Mouse (Mus musculus) thymus, postnatal 0 days (tissue): ENCODE measurements around the gene Olfr1346. TPM values are rescaled to one million over a fixed set of nuclear protein-coding genes. Genes with fewer than 3 reads are reported as not detected.
"Not testable (repeated sequence)": the region's sequence is repeated elsewhere in the genome, so short reads cannot be mapped to it uniquely, and the experiment has no call there.

Source experiments
- DNase-seq: peaks from one replicate; pipeline ENCODE4 v3.0.0-alpha.2; 2015; ENCODE audit warnings: low spot score
- polyA plus RNA-seq: library from polyadenylated mRNA; unstranded; fragments of >200 nt; fragmentation: Nextera tagmentation; extraction: Ambion mirVana; gene quantifications from 2 replicates; pipeline ENCODE4 v1.2.1, GENCODE M21; 2015

Olfr1346 gene
- not detected in 2 replicates for polyA plus RNA-seq

DNA sequence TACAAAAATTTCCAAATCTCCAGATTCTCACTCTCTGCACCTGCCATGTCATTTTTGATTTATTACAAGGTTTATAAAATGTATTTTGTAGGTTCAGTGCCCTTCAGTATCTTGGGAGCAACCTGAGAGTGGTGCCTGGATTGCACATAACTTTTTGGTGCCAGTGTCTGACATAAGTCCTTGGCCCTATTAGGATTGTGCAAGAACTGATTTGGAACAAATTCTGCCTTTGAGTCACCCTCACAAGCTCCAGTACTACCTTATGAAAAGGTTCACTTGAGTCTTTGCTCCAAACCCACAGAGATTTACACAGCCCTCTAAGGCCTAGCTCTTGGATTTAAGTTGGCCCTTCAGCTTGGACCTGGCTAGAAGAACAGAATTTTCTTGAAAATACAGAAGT, at the start of gene Olfr1346:
Olfr1346 (plus strand) TSS at position 151 of the 400 bp plus-strand sequence.
- DNase-seq, result no peak

DNA sequence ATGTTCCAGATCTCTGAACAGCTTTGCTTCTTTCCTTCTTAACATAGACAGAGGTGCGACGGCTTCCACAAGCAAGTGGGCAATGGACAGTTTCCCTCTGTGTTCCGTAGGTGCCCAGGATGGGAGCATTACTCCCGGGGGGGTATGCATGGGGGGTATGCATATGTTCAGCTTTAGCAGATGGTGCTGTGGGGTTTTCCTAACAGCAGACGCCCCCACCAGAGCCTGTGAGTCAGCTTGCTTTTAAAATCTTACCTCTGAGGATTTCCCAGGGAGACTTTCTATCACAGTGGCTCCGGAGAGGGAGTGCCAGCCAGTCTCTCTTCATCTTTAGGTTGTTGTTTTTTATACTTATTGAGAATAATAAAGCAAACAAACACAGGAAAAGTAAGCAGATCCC, 47.0 kb upstream of the Olfr1346 start:
- DNase-seq, result no peak

DNA sequence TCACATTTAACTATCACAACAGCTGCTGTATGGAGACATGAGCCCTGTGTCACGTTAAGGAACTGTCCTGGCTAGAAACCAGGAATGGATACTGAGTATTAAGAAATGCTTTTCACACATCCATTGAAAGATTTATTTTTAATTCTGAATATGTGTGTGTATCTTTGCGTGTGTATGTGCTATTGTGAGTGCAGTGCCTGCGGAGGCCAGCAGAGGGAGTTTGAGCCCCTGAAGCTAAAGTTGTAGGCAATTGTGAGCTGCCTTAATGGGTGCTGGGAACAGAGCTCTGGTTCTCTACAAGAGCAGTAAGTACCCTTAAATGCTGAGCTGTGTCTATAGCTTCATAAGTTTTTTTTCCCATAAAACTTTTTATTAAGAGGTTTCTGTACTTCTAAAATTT, 37.5 kb upstream of the Olfr1346 start:
- DNase-seq, result no peak

DNA sequence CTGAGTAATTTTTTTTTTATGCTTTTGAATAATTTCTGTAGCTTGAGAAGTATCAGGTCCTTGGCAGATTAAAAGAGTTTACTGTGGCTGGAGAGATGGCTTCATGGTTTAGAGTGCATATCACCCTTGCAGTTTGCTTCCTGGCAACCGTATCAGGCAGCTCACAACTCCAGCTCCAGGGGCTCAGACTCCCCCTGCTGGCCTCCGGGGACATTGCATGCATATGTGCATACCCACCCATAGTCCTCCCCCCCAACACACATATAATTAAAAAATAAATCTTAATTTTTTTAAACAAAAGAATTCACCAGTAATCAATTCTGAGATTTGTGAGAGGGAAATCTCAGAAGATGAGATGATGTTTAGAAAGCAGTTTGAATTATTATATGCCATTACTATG, 36.6 kb upstream of the Olfr1346 start:
- DNase-seq, result peak; percentile 39

DNA sequence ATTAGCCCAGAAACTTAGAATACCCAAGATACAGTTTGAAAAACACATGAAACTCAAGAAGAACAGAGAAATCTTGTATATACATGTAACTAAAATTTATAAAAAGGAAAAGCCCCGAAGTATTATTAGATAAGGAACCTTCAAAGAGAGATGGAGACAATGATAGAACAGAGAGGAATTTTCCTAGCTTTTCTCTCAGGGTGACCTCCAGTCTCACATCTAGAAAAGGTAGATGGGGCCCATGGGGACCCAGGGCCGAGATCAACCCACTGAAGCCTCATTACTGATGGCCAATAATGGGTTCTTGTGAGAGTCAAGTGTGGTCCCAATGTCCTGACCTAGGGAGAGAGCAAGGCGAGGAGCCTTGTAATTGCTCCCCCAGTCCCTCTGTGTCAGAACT, 28.5 kb upstream of the Olfr1346 start, which contains the start of gene Olfr1344:
Olfr1344 (plus strand) TSS at position 301 of the 400 bp plus-strand sequence.
- no peak for DNase-seq

DNA sequence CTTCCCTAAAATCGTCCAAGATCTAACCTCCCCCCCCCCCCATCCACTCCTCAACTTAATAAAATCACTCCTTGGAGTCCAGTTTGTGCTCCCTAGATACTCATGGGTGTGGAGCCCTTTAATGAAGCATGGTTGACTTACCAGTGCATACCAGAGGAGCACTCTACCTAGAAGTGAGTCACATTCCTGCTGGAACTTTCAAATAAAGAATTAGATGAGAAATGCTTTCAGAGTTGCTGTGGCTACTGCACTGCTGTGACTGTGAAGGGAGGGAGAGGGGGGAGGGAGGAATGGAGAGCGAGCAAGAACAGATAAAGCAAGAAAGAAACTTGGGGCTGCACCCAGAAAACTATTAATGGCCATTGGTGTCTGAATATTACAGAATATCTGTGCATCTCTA, 25.7 kb upstream of the Olfr1346 start:
- no peak for DNase-seq

DNA sequence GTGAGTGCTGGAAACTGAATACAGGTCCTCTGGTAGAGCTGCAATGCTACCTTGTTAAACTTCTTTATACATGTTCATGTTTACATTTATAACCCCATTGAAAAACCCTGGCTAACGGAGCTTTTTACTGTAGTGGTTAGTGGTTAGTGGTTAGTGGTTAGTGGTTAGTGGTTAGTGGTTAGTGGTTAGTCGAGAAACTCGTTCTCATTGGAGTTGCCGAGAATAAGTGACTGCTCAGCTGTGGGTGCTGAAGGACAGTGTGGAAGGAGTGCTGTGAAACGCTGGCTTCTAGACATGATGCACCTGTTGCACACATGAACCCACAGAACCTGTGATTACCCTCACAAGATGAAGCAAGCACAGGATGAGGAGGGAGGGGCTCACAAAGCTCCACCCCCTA, 19.1 kb upstream of the Olfr1346 start:
- no peak for DNase-seq

DNA sequence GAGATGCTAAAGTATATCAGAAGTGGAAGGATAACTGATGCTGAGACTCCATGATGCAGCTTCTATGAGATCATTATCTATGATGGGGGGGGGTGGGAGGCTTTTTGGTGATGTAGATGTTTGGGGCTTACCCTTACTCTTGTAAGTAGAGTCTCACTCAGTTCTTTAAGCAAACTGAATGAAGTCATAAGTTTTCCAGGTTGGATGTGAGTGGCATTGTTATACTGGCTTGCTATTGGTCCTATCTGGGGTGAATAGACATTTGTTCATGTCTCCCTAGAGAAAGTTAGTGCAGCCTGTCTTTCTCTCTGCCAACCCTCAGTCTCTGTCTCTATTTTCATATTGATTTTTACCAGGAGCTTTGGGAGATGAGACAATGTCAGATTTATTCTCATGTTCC, 11.0 kb upstream of the Olfr1346 start, which contains the start of gene Olfr1336:
Olfr1336 (plus strand) TSS at position 301 of the 400 bp plus-strand sequence.
- no peak for DNase-seq

DNA sequence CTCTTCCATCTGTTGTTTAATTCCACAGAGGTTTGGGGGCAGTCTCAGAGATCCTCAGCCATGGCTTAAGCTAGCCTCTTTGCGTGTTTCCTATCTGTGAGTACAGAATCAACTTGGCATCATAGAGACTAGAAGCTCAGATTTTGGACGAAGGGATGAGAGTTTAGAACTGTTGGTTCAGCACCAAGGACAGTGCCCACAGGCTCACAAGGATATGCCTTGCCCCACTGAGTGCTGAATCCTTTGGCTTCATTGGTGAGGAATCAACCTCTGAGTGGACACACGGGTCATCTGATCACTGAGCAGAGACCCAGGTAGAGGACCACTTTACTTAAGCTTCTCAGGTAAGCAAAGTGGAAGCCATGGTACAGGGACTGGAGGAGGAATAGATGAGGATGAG, 10.5 kb upstream of the Olfr1346 start:
- no peak for DNase-seq

DNA sequence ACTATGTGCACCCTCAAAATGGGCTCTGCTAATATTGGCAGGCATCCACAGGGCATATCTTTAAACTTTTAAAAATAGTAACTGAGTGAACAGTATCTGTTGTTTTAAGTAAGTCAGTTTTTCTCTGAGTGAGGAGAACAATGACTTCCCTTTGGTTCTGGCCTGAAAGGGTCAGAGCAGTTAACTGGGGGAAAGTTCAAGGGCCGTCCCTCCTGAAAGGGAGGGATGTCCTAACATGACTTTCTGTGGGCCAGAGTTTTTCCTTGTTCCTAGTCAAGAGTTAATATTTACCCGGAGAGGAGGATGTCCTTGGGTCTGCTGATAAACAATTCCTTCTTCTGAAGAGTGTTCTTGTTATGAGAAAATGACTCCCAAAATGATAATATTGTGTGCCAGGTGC, 10.7 kb downstream of the Olfr1346 start:
- not testable (repeated sequence) for DNase-seq

DNA sequence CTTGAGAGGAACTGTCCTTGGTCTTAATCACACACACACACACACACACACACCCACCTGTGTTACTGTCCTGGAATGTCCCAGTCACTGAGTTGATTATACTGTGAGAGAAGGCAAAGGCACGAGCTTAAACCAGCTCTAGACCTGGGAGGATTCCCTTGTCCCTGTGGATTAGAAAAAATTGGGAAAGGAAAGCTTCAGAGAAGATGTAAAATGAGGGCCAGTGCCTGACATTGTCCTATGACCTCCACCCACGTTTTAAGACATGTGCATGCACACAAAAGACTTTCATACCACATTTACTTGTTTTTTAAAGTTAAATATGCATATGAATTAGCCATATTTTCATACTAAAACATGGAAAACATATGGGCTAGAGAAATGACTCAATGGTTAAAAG, 19.9 kb downstream of the Olfr1346 start, which contains the start of gene Olfr5:
Olfr5 (minus strand) TSS at position 101 of the 400 bp plus-strand sequence.
- DNase-seq, result no peak

DNA sequence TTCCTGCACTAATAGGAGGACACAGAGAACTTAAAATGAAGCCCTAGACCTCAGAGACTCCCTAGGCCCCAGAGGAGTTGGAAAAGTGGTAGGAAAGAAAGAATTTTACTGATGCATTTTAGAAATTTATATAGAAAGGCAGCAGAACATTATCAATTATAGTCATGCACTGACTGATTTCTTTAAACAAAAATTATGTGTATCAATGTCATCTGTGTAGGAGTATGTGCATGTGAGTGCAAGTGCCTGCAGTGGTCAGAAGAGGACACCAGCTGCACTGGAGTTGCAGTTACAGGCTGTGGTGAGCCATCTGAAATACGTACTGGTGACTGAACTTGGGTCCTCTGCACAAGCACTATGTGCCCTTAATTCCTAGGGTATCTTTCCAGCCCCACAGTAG, 32.8 kb downstream of the Olfr1346 start, which contains the start of gene Olfr1347:
Olfr1347 (minus strand) TSS at position 101 of the 400 bp plus-strand sequence.
- no peak for DNase-seq

DNA sequence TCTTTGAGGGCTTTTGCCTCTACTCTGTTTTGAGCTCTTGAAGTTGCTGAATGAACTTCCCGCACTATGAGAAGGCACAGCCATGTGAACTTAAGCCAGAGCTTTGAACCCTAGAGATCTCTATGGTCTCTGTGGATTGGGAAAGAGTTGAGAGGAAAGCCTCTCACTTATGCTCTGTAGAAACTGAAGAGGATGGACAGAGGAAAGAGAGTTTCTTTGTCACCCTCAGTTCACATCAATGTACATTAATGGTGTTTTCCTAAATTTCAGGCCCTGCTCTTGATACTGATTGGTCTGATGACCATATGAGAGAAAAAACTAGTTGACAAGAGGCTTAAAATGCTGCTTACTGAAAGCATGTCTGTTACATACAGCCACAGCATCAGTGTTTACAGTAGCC, 41.7 kb downstream of the Olfr1346 start, which contains the start of gene Olfr1348:
Olfr1348 (minus strand) TSS at position 101 of the 400 bp plus-strand sequence.
- no peak for DNase-seq

DNA sequence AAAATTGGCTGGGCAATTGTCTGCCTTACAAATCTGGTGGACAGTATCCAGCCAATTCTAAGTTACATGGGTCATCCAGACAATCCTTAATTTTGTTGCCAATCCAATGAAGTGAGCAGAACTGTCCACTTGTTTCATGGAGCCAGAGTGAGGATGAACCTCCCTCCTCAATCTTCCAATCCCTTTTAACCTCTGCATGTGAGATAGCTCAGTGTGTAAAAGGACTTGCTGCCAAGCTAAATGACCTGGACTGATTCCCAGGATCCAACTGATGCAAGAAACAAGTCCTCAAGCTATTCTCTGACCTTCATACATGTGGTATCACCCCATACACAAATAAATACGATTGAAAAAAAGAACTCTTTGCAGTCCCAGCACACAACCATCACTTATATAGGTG, 54.8 kb downstream of the Olfr1346 start:
- no peak for DNase-seq

DNA sequence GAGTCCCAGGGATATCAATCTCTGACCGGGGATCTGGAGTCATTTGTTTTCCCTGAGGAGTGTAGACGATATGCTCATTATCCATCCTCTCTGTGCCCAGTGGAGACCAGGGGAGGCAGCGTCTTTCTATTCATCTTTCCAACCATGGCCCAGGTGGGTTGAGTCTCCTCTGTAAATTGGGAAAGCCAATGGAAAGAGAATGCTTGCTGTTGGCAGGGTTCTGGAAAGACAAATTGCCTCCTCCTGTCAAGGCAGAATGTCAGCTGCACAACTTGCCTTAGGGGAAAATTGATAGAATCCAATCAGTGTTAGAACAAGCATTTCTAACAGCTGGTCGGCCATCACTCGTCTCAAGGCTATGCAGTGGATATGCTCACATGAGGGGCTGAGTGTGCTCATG, 55.9 kb downstream of the Olfr1346 start, which contains the start of gene Olfr1349:
Olfr1349 (minus strand) TSS at position 101 of the 400 bp plus-strand sequence.
- no peak for DNase-seq

DNA sequence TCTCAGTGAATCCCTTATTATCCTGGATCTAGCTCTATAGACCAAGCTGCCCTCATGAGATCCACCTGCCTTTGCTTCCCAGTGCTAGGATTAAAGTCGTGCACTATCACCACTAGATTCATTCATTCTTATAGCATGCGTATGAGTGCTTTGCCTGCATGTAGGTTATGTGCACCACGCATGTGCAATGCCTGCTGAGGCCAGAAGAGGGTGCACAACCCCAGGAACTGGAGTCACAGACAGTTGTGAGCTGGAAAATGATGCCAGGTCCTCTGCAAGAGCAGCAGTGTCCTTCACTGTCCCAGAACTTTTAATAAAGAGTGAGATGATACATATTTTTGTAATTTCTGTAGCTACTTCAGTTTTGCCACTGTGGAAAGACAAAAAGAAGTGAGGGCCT, 58.1 kb downstream of the Olfr1346 start:
- no peak for DNase-seq

DNA sequence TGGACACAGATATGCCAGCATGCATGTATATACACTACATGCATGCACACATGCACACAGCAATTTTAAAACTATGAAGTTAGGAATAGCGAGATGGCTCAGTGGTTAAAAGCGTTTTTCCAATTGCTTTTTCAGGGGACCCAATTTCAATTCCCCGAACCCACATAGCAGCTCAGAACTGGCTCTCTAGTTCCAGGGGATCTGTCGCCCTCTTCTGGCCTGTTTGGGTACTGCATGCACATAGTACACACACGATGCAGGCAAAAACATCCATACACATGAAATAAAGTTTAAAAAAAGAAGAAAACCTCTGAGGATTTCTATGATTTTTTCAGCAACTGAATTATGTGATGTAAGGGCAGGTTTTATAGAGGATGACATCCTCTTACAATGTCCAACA, 59.2 kb downstream of the Olfr1346 start:
- no peak for DNase-seq

Other genes starting within 250 kb of the Olfr1346 start
- gene Zscan5b, start 244.8 kb upstream of the Olfr1346 start, polyA plus RNA-seq, result not detected in 2 replicates
- 0.21 TPM in 1 of 2 replicates, not detected in the other for gene Epp13, start 214.4 kb upstream of the Olfr1346 start, polyA plus RNA-seq
- 11.5 TPM in 2 replicates for gene Zfp667, start 180.5 kb upstream of the Olfr1346 start, polyA plus RNA-seq
- 2.4 and 3.7 TPM in 2 replicates for gene Zfp583, start 135.8 kb upstream of the Olfr1346 start, polyA plus RNA-seq
- gene Gm3854, start 123.3 kb upstream of the Olfr1346 start, polyA plus RNA-seq, result 0.21 and 0.42 TPM in 2 replicates
- 1.1 and 1.6 TPM in 2 replicates for gene Zfp78, start 103.8 kb upstream of the Olfr1346 start, polyA plus RNA-seq
- gene Zfp28, start 83.8 kb upstream of the Olfr1346 start, polyA plus RNA-seq, result 1.9 and 2.0 TPM in 2 replicates
- gene Smim17, start 68.4 kb upstream of the Olfr1346 start, polyA plus RNA-seq, result 0.35 TPM in 1 of 2 replicates, not detected in the other
- not detected in 2 replicates for gene Gm20715, start 56.8 kb upstream of the Olfr1346 start, polyA plus RNA-seq
- gene Olfr1344, start 28.4 kb upstream of the Olfr1346 start, polyA plus RNA-seq, result not detected in 2 replicates
- gene Olfr1336, start 10.9 kb upstream of the Olfr1346 start, polyA plus RNA-seq, result not detected in 2 replicates
- not detected in 2 replicates for gene Olfr5, start 19.8 kb downstream of the Olfr1346 start, polyA plus RNA-seq
- not detected in 2 replicates for gene Olfr1347, start 32.7 kb downstream of the Olfr1346 start, polyA plus RNA-seq
- not detected in 2 replicates for gene Olfr1348, start 41.6 kb downstream of the Olfr1346 start, polyA plus RNA-seq
- gene Olfr1349, start 55.8 kb downstream of the Olfr1346 start, polyA plus RNA-seq, result not detected in 2 replicates
- not detected in 2 replicates for gene Olfr1350, start 97.7 kb downstream of the Olfr1346 start, polyA plus RNA-seq
- 0.38 and 0.48 TPM in 2 replicates for gene Zim1, start 229.3 kb downstream of the Olfr1346 start, polyA plus RNA-seq